In genomic region chr4:148085907-148086305, GRCm38 (mm10) we compare ENCODE assay signal across 13 mouse cellular contexts. TPM values are rescaled to one million over a fixed set of nuclear protein-coding genes. Genes with fewer than 3 reads are reported as not detected.
DNase-seq lines count a peak whose midpoint lies in the region; ATAC-seq and TF ChIP-seq lines count a peak whose summit lies in the region.
"Had no signal": no experiment of that assay in that cellular context is flagged by ENCODE, and none has a peak within 500 bp of the region (broad histone marks: within the 10 kb centered on the region; RNA-seq: fewer than 3 reads in every experiment).

No protein-coding gene starts in this region.

- peak overlapping the region; percentile 89; the same call in 1 of the 2 replicates for H3K4me2 ChIP-seq in liver, embryonic 16.5 days (ENCODE audit: low read depth, low read length)
- H3K4me2 ChIP-seq: hindbrain, embryonic 15.5 days had no signal

- no peaks in the 10 kb centered on the region for H3K27me3 ChIP-seq in liver, adult 2 months (ENCODE audit: control insufficient read depth, insufficient read depth, low read length)
- no peaks in the 10 kb centered on the region for H3K27me3 ChIP-seq in liver, embryonic 16.5 days (ENCODE audit: control insufficient read depth, insufficient read depth, low read depth, low read length)
- H3K27me3 ChIP-seq: hindbrain, embryonic 15.5 days; neural tube, embryonic 12.5 days had no signal

- ATAC-seq in liver, embryonic 16.5 days (ENCODE audit: low read depth): no peak
- ATAC-seq: midbrain, embryonic 16.5 days had no signal

- no peaks in the 10 kb centered on the region for H3K4me1 ChIP-seq in liver, adult 2 months (ENCODE audit: control insufficient read depth, insufficient read depth, low read length)
- H3K4me1 ChIP-seq in liver, embryonic 16.5 days (ENCODE audit: control insufficient read depth, low read depth, low read length): peaks cover 44% of the 10 kb centered on the region

- H3K79me2 ChIP-seq in liver, adult 2 months (ENCODE audit: control insufficient read depth, insufficient read depth, low read length): no peaks in the 10 kb centered on the region

- WGBS in liver, adult 2 months: 84% methylated on average over 3 of the region's 3 CpGs
- WGBS in liver, embryonic 16.5 days (ENCODE audit: insufficient replicate concordance): 73% methylated on average over 3 of the region's 3 CpGs

- H3K9me3 ChIP-seq in liver, embryonic 16.5 days (replicated peaks; ENCODE audit: control insufficient read depth, low read length): no peaks in the 10 kb centered on the region
- H3K9me3 ChIP-seq: hindbrain, embryonic 15.5 days; neural tube, embryonic 12.5 days had no signal

- no peak overlapping the region for H3K9ac ChIP-seq in liver, adult 2 months (ENCODE audit: low read depth, low read length)
- no peak overlapping the region for H3K9ac ChIP-seq in liver, embryonic 16.5 days (ENCODE audit: low read depth, low read length)
- H3K9ac ChIP-seq: hindbrain, embryonic 15.5 days; liver, embryonic 14.5 days; neural tube, embryonic 12.5 days had no signal

- DNase-seq in heart, adult 18-20 months: peak; percentile 41 to 45
- DNase-seq in heart, postnatal 4 days: no peak
- no peak for DNase-seq in liver, adult 2 months (ENCODE audit: extremely low read depth, low read depth, low spot score)
- no peak for DNase-seq in liver
- peak; percentile 81 for DNase-seq in adrenal gland, postnatal 14 days
- DNase-seq in spleen, postnatal 36 days (ENCODE audit: low spot score in 2 of 2): no peak
- DNase-seq: cerebellum, postnatal 10 days; lung, postnatal 4 days had no signal

- no peak for TF ChIP-seq POLR2A in liver, adult 2 months (IDR thresholded peaks at IDR 0.05; ENCODE audit: extremely low read depth, insufficient read depth, low read length)

- peak overlapping the region; percentile 37; the same call in 1 of the 2 replicates for H3K27ac ChIP-seq in liver, adult 2 months (replicated peaks; ENCODE audit: insufficient read depth, low read depth, low read length)
- H3K27ac ChIP-seq in liver, embryonic 16.5 days (ENCODE audit: low read length): no peak overlapping the region
- H3K27ac ChIP-seq: hindbrain, embryonic 15.5 days; liver, embryonic 14.5 days; neural tube, embryonic 12.5 days had no signal

- H3K36me3 ChIP-seq in liver, adult 2 months (ENCODE audit: control insufficient read depth, insufficient read depth, low read length): no peaks in the 10 kb centered on the region
- H3K36me3 ChIP-seq in liver, embryonic 16.5 days (ENCODE audit: control insufficient read depth, insufficient read depth): 0 out of 2 replicates have a peak, but pooled peaks cover 4% of the 10 kb centered on the region
- H3K36me3 ChIP-seq: hindbrain, embryonic 15.5 days; neural tube, embryonic 12.5 days had no signal

- no peak for TF ChIP-seq CTCF in liver, adult 2 months (IDR thresholded peaks at IDR 0.05; ENCODE audit: low read depth, low read length)

- H3K4me3 ChIP-seq in liver, adult 2 months (ENCODE audit: insufficient read depth, low read depth, low read length): no peak overlapping the region
- H3K4me3 ChIP-seq in liver, embryonic 16.5 days (ENCODE audit: low read depth, low read length): no peak overlapping the region
- H3K4me3 ChIP-seq: hindbrain, embryonic 15.5 days; neural tube, embryonic 12.5 days had no signal

RNA-seq across cellular contexts. Expression of gene Agtrap, which starts 1.9 kb away (rescaled TPM):
- total RNA-seq in heart, adult 18-20 months (2021): 10 to 100 TPM; 47.8 to 50.4 TPM
- 10 to 100 TPM; 24.8 to 27.4 TPM for total RNA-seq in heart, postnatal 4 days (2021)
- total RNA-seq in liver, adult 2 months (2014; rRNA removed): 2.1 and 2.4 TPM in 2 replicates
- 3.7 TPM in 2 replicates for polyA plus RNA-seq in liver, adult 2 months (2012; rRNA removed)
- 45.1 and 45.2 TPM in 2 replicates for total RNA-seq in adrenal gland, postnatal 14 days (2021)
- 9.2 and 9.4 TPM in 2 replicates for polyA plus RNA-seq in liver, embryonic 16.5 days (2015; fragmentation: Nextera tagmentation; extraction: Ambion mirVana)

RNA-seq across cellular contexts. Expression of gene Mad2l2, which starts 44.3 kb away (rescaled TPM):
- 10 to 100 TPM; 12.2 to 14.5 TPM for total RNA-seq in heart, adult 18-20 months (2021)
- total RNA-seq in heart, postnatal 4 days (2021): 10 to 100 TPM; 17.9 to 19.9 TPM
- total RNA-seq in liver, adult 2 months (2014; rRNA removed): 8.1 and 8.9 TPM in 2 replicates
- 49.6 and 58.5 TPM in 2 replicates for polyA plus RNA-seq in liver, adult 2 months (2012; rRNA removed)
- total RNA-seq in adrenal gland, postnatal 14 days (2021): 20.0 and 21.2 TPM in 2 replicates
- 12.4 and 13.9 TPM in 2 replicates for polyA plus RNA-seq in liver, embryonic 16.5 days (2015; fragmentation: Nextera tagmentation; extraction: Ambion mirVana)

RNA-seq across cellular contexts. Expression of gene Draxin, which starts 44.6 kb away (rescaled TPM):
- total RNA-seq in heart, adult 18-20 months (2021): under 1 TPM; 0.07 to 0.08 TPM
- not detected for total RNA-seq in heart, postnatal 4 days (2021)
- not detected in 2 replicates for total RNA-seq in liver, adult 2 months (2014; rRNA removed)
- polyA plus RNA-seq in liver, adult 2 months (2012; rRNA removed): not detected in 2 replicates
- total RNA-seq in adrenal gland, postnatal 14 days (2021): 0.11 and 0.38 TPM in 2 replicates
- polyA plus RNA-seq in liver, embryonic 16.5 days (2015; fragmentation: Nextera tagmentation; extraction: Ambion mirVana): 0.04 TPM in 2 replicates

RNA-seq across cellular contexts. Expression of gene Mthfr, which starts 47.0 kb away (rescaled TPM):
- 10 to 100 TPM in 1 of 2 experiments, 1 to 10 TPM in 1; 7.9 to 10.7 TPM for total RNA-seq in heart, adult 18-20 months (2021)
- 10 to 100 TPM; 14.1 to 14.3 TPM for total RNA-seq in heart, postnatal 4 days (2021)
- total RNA-seq in liver, adult 2 months (2014; rRNA removed): 4.1 and 6.2 TPM in 2 replicates
- polyA plus RNA-seq in liver, adult 2 months (2012; rRNA removed): 11.8 and 12.9 TPM in 2 replicates
- total RNA-seq in adrenal gland, postnatal 14 days (2021): 42.6 and 46.6 TPM in 2 replicates
- polyA plus RNA-seq in liver, embryonic 16.5 days (2015; fragmentation: Nextera tagmentation; extraction: Ambion mirVana): 10.9 and 11.9 TPM in 2 replicates

RNA-seq across cellular contexts. Expression of gene Clcn6, which starts 47.3 kb away (rescaled TPM):
- 1 to 10 TPM; 7.8 to 8.0 TPM for total RNA-seq in heart, adult 18-20 months (2021)
- 10 to 100 TPM; 15.8 to 16.3 TPM for total RNA-seq in heart, postnatal 4 days (2021)
- 1.8 and 2.8 TPM in 2 replicates for total RNA-seq in liver, adult 2 months (2014; rRNA removed)
- polyA plus RNA-seq in liver, adult 2 months (2012; rRNA removed): 2.0 and 5.3 TPM in 2 replicates
- 9.7 and 12.0 TPM in 2 replicates for total RNA-seq in adrenal gland, postnatal 14 days (2021)
- polyA plus RNA-seq in liver, embryonic 16.5 days (2015; fragmentation: Nextera tagmentation; extraction: Ambion mirVana): 1.4 and 1.8 TPM in 2 replicates

Comparison
In these comparisons a context has a peak if more than half of its experiments do, and no peak if none do; other contexts are left out.
1. DNase-seq: peak in heart, adult 18-20 months (2 of 2) and adrenal gland, postnatal 14 days (single experiment); none in heart, postnatal 4 days (single experiment), liver, adult 2 months (single experiment), liver (single experiment) and spleen, postnatal 36 days (0 of 2).